Mouse (Mus musculus) heart, adult 18-20 months (tissue): ENCODE data around the gene Selenom. TPM values are rescaled to one million over a fixed set of nuclear protein-coding genes. Genes with fewer than 3 reads are reported as not detected.

Experiments used
- DNase-seq, 2 experiments: peaks; one replicate each; pipeline ENCODE4 v3.0.0; 2021 to 2022; ENCODE audit warnings: mixed read lengths in 1 of 2
- long read RNA-seq, 2 experiments: library from polyadenylated mRNA; stranded (forward); transcript quantifications; one replicate each; pipeline ENCODE4 v2.0.0; 2021
- total RNA-seq, 2 experiments: library from RNA; stranded (reverse); gene quantifications; 2 replicates each; pipeline ENCODE4 v1.2.3; 2021

Gene Selenom
- total RNA-seq, result 10 to 100 TPM; 39.8 to 40.3 TPM
- long read RNA-seq, experiment 1, transcript Selenom-201 (5 exons, 707 nt), result major isoform, 26 of 33 reads
- long read RNA-seq, experiment 1, partial matches to known transcripts, result 0 of 33 reads
- long read RNA-seq, experiment 1, other reads (novel, unspliced or antisense), result 7 of 33 reads
- long read RNA-seq, experiment 2, transcript Selenom-201 (5 exons, 707 nt), result major isoform, 19 of 21 reads
- long read RNA-seq, experiment 2, partial matches to known transcripts, result 0 of 21 reads
- long read RNA-seq, experiment 2, other reads (novel, unspliced or antisense), result 2 of 21 reads

DNA sequence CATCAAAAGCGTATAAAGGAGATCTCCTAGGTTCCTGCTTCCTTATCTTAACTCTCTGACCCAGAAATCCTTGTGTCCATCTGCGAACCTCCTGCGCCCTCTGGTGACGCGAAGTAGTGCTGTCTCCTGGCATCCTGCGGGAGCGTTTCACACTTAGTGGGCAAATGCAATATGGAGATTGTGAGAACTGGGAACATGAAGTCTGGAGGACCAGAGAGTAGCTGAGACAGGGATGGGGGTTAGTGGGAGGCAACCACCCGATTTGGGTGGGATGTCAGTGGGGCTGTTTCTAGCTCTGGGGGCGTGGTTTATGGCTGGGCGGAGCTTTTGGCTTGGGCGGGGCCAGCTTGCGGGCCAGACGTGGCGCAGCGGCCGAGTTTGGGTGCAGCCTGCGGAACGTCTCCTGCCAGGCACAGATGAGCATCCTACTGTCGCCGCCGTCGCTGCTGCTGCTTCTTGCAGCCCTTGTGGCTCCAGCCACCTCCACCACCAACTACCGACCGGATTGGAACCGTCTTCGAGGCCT, at the start of gene Selenom:
Selenom (plus strand) TSS at position 156 of the 526 bp plus-strand sequence.
- DNase-seq, result peak; percentile 94 to 98

DNA sequence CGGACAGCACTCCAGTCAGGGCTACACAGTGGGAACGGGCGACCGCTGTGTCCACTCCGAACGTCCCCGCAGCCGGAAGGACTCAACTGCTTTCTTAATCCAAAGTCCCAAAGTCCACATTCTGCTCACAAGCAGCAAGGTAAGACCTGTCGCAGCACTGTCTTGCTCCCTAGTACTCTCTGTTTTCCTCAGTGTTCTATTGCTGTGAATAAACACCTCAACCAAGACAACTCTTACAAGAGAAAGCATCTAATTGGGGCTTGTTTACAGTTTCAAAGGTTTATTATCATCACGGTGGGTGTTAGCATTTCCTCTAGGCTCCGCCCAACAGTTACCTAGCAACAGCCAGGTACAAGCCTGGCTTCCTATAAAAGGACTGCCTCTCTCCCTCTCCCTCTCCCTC, 43.0 kb upstream of the Selenom start:
- DNase-seq, result no peak

DNA sequence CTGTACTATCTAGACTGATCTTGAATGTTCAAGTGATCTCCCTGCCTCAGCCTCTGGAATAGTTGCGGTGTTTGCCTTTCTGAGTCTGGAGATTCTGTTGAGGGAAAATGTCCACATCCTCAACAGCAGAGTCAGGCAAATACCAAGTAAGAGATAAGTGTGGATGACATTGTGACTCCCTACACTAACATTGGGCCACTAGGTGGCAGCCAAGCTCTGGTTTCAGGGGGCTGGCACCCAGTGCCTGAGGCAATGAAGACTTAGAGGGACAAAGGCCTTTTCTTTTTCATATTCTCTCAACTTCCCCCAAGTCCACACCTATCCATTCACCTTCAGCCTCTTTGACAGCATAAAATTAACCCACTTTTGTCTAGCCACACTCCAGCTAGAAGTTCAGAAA, 42.0 kb upstream of the Selenom start:
- peak; percentile 84 to 94 for DNase-seq

DNA sequence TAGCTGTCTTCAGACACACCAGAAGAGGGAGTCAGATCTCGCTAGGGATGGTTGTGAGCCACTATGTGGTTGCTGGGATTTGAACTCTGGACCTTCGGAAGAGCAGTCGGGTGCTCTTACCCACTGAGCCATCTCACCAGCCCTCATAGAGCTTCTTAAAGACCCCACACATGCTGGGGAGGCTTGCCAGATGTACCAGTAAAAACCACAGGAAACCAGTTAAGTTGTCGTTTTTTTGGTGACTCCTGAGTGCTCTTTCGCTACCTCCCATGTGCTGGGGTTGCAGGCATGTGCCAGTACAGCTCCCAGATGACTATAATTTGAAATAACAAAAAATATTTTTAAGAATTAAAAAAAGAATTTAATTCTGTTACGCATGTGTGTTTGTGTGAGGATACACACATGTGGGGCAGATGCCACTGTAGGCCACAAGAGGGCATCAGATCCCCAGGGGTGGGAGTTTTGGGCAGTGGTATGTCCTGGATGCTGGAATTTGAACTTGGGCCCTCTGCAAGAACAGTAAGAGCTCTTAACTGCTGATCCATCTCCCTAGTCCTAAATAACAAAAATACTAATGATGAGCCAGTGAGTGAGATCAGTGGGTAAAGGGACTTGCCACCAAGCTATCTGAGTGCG, 39.9 kb upstream of the Selenom start:
- peak in 1 of 2 experiments; percentile 47 for DNase-seq

DNA sequence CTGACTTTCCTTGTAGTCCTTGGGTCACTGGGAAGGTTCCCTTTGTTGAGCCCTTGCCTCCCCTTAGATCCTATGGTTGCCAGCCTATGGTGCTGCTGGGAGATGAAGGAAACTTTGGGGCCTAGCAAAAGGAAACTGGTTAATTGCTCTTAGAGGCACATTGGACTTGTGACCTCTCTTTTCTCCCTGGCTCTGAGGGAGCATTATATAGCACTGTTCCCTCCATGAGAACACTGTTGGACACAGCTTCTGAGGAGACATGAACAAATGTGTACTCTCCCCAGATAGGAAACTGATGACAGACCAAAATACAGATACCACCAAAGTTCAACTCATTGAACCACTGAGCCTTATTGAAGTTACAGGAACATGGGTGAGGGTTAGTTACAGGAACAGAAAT, 39.0 kb upstream of the Selenom start:
- no peak for DNase-seq

DNA sequence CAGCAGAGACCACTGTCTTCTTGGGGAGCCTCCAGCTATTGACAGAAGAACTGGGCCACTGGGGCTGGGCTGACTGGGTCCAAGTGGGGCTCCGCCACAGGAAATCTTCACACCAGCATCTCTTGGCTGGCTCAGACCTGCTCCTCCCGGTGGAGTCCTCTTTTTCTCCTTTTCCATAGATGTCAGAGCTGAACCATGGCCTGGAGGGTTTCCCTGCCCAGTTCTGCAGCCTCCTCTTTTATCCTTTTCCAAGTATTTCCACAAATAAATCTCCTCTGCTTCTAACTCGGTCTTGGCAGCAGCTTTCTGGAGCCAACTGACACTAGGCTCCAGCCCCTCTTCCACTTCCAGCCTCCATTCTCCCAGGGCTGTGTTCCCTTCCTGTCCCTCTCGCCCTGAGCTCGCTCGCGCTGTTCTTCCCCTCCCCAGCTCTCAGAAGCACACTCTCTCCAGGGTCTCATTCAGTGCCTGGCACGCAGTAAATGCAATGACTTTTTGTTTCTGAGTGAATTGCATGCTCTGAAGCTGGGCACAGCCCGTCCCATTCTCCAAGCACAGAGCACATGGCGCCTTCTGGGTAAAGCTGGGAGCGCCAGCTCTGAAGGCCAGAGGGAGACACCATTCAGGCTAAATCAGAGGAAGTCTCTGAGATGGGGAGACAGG, 30.4 kb upstream of the Selenom start:
- no peak for DNase-seq

DNA sequence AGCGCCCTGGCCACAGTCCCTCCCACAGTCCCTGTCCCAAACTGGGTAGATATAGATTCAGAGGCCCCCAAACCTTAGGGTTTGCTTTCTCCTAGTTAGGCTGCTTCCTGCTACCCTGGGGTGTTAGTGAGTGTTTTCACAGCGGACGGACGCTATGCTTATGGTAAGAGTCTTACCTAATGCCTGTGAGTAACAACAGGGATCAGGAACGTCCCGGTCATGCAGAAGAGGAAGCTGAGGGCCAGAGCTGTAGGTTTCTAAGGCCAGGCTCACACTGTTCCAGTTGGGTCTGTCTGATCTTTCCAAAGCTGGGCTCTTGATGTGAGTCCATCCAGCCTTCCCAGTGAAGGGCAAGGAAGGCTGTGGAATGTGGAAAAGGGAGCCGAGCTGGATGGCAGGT, 28.1 kb upstream of the Selenom start:
- no peak for DNase-seq

DNA sequence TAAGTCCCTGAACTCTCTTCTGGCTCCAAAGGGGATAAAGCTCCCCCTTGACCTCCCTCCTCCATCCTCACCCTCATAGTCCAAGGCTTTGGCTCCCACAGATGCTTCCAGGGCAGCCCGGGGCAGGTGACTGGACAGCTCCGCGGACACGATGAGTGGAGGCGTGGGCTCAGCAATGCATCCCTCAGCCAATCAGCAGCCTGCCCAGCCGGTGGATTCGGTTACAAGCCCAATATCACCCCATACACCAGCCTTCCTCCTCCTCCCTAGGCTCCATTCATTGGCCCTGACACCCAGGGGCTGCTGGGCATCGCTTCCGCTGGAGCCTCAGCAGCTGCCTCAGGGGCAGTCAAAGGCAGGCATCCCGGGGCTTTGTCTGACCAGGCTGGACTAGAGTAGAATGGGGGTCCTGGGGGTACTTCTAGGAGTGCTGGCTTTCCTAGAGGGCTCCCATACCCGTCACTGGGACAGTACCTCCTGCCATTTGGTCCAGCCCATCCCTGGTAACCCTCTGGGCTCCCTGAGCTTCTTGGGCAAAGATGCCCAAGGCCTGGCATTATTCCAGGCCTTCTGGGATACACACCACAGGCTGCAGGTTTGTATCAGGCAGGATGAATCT, 26.4 kb upstream of the Selenom start, which contains the start of gene Pla2g3:
Pla2g3 (plus strand) TSS at position 333 of the 619 bp plus-strand sequence.
- no peak for DNase-seq

DNA sequence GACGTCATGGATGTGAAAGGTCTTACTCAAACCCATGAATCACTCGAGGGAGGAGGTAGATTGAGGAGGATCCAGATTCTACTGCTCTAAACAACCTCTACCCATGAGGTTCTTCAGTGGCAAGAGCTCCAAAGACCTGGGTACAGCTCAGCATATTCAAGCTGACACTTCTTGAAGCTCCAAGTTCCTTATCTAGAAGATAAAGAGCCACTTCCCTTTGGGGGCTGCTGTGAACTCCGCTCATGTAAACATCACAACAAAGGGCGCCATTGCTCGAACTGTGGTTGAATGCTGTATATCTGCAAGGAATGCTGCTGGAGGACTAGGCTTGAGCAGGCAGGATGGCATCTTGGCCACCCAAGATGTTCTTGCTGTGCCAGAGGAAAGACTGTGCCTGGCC, 25.4 kb upstream of the Selenom start:
- no peak for DNase-seq

DNA sequence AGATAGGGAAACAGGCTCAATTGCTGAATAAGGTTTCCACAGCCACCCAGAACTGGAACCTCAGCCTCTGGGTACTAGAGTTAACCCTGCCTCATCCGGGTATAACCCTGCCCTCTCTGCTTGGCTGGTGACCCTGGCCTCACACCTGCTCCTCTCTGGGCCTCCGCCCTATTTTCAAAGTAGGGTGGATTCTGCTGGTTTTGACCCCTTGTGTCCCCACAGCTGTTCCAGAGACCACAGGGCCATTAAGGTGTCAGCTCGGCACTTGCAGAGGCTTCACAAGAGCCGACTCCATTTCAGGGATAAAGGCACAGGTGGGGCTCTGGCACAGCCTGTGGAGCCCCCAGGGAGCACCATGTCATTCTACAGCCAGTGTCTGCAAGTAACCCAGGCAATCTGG, 21.7 kb upstream of the Selenom start:
- DNase-seq, result no peak

DNA sequence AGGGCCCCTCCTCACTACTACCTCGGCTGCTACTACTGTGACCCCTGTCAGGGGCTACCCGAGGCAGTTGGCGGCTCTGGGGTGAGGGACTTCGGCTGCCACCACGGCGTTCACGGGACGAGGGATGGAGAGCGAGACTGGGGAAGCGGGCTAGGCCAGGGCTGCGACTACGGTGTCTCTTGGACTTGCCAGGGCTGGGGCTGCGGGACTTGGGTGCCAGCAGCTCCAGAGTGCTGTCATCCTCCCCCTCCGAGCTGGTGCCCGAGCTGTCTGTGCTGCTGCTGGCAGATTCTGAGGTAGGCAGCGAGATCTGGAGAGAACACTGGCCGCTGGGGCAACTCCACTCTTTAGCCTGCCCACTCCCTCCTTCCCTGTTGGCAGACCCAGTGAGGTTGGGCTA, 19.6 kb upstream of the Selenom start:
- no peak for DNase-seq

DNA sequence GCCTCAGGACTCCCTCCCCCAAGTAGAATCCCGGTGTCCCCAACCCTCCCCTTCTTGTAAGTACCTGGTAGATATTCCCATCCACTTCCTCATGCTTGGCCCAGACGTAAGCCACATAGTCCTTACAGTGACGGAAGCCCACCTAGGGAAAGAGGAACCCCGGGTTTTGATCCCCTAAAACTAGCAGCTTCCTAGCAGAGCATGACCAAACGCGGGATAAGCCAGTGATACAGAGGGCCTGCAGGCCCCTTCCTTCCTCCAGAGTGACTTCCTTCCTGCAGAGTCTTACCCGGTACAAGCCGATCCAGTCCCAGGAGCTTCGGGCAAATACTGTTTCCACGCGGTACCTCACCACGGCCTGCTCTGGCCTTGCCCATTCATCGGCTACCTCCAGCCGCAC, 19.0 kb upstream of the Selenom start:
- DNase-seq, result no peak

DNA sequence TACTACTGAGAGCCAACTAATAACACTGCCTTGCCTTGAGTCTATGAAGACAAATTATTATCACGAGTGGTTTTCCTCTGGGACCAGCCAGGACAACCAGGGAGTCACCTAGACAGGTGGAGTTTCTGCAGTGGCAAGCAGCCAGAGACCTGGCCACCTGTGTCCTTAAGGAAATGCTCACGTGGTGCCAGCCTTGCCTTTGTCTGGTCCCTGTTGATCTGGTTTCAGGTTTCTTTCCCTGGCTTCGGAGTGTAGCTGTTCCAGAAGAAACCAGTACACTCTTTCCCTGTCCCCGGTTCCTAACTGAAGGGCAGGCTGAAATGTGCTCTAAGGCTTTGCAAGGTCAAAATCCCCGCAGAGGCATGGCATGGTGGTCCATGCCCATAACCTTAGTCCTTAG, 17.7 kb upstream of the Selenom start:
- no peak for DNase-seq

DNA sequence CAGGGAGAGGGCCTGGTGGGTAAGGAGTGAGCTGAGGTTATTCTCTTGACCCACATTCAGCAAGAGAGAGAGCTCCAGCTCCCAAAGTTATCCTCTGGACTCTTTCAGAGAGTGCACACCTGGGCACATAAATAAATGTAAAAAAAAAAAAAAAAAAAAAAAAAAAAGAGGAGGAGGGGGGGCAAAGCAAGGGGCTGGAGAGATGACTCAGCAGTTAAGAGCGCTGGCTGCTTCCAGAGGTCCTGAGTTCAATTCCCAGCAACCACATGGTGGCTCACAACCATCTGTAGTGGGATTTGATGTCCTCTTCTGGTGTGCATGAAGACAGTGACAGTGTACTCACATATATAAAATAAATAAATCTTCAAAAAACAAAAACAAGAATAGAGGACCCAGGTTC, 17.2 kb upstream of the Selenom start:
- no peak for DNase-seq

DNA sequence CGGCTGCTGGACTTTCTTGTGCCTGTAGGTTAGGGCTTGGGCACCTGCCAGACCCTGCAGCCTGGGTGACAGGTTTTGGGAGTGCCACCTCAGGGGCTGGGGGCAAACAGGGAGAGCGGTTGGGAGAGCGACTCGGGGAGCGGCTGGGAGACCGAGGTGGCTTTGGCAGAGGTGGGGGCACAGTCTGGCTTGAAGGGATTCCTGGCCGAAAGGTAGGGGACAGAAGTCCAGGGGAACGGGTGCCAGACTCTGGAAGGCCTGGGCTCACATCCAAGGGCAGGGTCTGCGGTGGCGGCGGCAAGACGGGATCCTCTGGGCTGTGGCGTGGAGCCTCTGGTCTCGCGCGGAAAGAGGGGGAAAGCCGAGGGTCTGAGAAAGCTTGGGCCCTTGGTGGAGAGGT, 12.4 kb upstream of the Selenom start:
- no peak for DNase-seq

DNA sequence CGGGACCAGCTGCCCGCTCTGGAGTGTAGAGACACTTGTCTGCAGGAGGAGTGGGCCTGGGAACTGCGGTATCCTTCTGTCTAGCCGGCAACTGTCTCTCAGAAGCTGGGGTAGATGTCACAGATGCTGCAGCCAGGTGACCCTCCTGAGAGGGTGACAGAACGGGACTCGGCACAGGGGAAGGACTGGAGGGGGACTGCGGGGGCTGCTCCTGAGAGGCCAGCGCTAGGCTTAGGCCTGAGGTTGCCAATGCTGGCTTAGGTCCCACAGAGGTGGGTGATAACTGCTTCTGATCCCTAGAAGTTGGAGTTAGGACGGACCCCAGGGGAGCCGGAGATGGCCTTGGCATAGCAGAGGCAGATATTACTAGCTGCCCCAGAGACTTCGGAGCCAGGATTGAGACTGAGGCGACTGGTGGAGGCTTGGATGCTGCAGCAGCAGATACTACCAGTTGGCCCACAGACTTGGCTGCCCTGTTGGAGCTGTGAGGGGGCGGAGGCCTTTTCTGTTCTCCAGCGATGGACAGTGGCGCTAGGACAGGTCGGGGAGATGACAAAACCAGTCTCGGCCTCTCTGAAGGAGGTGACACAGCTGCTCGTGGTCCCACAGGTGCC, 11.9 kb upstream of the Selenom start:
- DNase-seq, result no peak

DNA sequence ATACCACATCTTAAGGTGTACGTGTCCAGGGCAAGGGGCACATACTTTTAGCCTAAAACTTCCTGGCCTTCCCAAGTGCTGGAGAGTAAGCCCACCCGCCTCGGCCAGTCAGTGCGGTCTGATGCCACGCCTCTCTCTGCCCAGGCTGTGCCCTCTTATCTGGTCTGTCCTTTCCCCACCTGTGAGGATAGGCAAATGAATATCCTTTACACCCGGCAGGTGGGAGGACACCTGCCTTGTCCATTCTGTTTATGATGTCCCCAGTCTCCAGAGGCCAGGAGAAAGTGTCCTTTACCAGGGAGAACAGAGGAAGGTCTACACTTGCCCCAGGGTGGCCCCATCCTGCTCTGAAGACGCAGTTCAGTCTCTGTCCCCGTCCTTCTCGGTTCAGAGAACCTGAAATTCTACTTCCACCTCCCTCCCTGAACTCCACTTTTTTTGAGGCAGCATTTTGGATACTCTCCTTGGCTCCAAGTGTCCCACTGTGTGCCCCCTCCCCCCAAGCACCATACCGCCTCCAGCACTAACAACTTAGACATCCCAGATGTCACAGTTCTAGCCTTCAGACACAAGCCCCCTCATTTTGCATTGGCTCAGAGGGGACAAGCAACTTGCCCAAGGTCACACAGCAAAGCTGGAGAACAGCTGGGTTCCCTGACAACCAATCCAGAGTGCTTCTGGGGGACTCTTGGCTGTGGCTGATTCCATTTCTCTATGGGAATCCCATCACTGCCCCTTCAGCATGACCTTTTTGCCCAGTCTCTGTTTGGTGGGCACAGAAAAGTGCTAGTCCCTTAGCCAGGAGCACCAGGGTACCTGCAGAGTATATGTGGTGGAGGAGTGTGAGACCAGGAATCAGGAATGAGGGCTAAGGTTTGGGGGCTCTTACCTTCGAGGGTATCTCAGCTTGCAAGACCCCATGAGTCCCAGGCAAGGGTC, 10.5 kb upstream of the Selenom start:
- no peak for DNase-seq

DNA sequence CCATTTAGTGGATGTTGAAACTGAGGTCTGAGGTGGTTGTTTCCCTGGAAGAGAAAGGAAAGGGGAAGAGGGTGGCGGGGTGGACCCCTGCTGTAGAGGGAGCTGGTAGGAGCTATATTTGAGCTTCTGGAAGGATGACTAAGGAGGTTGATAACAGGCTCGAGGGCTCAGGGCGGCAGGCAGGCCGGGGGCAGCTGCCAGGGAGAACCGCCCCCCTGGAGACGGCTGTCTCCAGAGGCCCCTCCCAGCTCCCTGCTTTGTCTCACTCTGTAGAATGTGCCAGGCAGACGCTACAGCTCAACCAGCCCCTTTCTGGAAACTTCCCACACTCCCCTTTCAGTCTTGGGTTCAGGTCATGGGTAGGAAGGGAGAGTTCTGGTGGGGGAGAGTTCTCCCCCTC, 6.3 kb upstream of the Selenom start:
- peak in 1 of 2 experiments; percentile 16 for DNase-seq

DNA sequence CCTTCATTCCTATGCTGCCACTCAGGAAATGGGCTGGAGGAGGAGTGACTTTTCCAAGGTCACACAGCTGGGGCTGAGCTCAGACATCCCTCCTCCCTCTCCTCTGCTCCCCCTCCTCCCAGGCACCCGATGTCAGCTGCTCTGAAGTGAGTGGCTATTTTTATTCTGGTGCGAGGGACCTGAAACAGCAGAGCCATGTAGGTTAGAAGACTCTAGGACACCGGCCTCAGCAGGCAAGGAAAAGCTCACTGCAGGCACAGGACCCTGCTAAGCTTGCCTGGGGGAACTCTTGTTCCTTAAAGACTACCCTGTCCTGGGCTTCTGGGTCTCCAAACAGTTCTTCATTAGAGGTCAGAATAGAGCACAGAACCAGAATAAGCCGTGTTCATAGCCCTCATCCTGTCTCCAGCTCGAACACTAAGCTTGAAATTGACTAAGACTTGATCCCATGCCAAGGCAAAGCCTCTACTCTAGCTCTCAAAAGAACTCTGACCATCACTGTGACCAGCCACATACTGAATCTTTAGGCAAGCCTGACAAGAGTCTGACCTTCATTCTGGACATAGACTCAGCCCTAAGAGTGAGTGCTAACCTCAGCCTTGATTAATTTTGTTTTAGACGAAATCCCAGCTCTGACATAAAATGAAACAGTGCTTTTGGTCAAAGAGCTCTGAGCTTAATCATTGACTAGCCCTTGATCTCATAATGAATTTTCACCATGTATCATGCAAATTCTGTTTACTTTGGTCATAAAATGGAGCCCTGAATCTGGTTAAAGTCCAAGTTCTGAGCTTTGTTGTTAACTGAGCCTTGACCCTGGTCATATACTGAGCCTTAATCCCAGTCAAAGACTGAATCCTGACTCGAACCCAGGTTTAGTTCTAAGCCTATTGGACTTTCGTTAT, 5.1 kb upstream of the Selenom start:
- DNase-seq, result peak in 1 of 2 experiments; percentile 79

DNA sequence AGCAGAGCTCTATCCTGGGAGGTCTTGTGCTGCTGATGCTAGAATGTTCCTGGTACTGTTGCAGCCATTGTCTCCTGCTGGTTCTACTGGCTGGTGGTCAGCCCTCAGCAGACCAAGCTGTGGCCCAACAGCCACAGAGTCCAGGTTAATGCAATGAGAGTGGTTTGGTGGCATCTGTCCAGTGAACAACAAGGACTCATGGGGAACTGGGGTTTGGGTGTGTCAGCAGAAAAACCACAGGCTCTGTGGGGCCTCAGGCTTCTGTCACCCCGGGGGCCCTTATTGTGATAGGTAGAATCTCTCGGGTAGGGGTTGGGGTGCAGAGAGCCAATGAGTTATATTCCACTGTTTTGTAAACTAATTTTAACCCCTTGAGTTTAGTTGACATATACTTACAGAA, 4.2 kb upstream of the Selenom start:
- DNase-seq, result no peak
